Mouse (Mus musculus) right cerebral cortex, postnatal 4 days (tissue): ENCODE measurements around the gene Rasgef1a.

Experiments
- DNase-seq: peaks from one replicate; pipeline ENCODE4 v3.0.0-alpha.2; 2022

Gene Rasgef1a

DNA sequence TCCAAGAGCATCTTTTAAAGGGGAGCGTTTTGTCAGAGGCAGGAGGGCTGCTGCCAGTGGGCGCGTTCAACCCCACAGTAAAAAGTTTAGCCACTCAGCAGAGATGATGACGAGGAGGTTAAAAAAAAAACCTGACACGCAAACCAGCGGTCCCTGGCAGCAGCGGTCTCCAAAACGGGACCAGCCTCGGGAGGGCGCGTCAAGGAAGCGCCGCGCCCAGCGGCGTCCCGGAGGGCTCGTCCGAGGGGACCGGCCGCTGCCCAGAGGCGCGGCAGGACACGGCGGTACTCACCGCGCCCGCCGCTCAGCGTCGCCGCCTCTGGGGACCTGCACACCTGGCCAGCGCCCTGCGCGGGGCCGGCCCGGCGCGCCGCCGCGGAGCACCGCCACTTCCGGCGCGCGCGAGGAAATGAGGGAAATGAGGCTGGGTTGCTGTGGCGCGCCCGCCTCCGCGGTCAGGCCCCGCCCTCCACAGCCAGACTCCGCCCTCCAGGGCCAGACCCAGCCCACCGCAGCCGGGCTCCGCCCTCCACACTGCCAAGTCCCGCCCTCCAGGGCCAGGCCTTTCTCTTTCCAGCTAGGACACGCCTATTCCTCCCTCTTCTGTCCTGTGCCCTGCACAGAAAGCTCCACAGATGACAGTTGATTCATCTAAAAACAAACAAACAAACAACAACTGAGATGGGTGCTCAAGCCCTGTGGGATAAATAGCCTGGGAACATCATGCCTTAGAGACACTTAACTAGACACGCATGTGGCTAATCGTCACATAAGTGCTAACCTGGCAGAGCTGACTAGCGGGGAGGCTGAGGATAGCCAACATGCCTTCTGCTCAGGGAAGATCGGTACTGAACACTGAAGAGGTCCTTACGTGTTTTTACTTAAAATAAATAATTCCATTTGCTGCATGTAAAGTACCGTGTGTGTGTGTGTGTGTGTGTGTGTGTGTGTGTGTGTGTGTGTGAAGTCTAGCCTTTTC, 127.8 kb downstream of the Rasgef1a start, which contains the start of gene Csgalnact2:
Csgalnact2 (minus strand) TSS at position 410 of the 979 bp plus-strand sequence.
- peak; percentile 86 for DNase-seq

DNA sequence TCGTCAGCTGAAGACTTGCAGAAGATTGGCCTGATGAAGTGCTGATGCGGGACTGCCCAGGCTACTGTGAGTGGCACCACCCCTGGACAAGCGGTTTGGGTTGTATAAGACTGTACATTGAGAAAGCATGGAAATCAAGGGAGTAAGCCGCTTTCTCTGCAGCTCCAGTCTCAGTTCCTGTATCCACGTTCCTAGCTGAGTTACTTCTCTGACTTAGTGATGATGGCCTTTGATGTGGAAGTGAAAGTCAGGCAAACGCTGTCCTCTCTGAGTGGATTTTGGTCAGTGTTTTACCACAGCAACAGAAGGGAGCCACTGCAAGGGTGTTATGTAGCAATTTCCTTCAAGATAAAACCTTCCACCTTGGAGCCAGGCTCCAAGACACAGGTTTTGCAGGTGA, 129.7 kb downstream of the Rasgef1a start:
- no peak for DNase-seq
